Mouse (Mus musculus) kidney, postnatal 0 days (tissue): Measurements from ENCODE around the gene Ube2a. TPM values are rescaled to one million over a fixed set of nuclear protein-coding genes. Genes with fewer than 3 reads are reported as not detected.
A peak's percentile ranks its signal among the peaks of the same experiment; 100 is the strongest.
"Not testable (repeated sequence)": the region's sequence is repeated elsewhere in the genome, so short reads cannot be mapped to it uniquely, and the experiment has no call there.

Experiments used
- ATAC-seq: fragments of 200-750 bp; cut with Nextera tagmentation; replicated peaks from 2 replicates; pipeline ENCODE4 v1.8.0; 2017; ENCODE audit warnings: low read depth, moderate number of reproducible peaks, moderate TSS enrichment, moderate library complexity; ENCODE audit not compliant: low FRiP score
- DNase-seq: peaks from one replicate; pipeline ENCODE4 v3.0.0-alpha.2; 2016; ENCODE audit warnings: low spot score
- H3K27ac ChIP-seq: fragments of 300-500 bp; sonication (generic); 2 replicates; pipeline ENCODE4 v1.5.1; 2014; ENCODE audit warnings: mild to moderate bottlenecking
- H3K27me3 ChIP-seq: fragments of 300-500 bp; sonication (generic); 2 replicates; pipeline ENCODE4 v1.6.1; 2014; ENCODE audit warnings: low read length, mixed read lengths; ENCODE audit not compliant: insufficient read depth
- H3K36me3 ChIP-seq: fragments of 300-500 bp; sonication (generic); 2 replicates; pipeline ENCODE4 v1.6.1; 2014; ENCODE audit warnings: low read length, mixed read lengths; ENCODE audit not compliant: insufficient read depth
- H3K4me1 ChIP-seq: fragments of 300-500 bp; sonication (generic); replicated peaks from 2 replicates; pipeline ENCODE4 v1.6.1; 2014; ENCODE audit warnings: antibody characterized with exemption, low read length, mixed read lengths; ENCODE audit not compliant: insufficient read depth
- H3K4me2 ChIP-seq: fragments of 300-500 bp; sonication (generic); 2 replicates; pipeline ENCODE4 v1.6.1; 2014; ENCODE audit warnings: mild to moderate bottlenecking, low read length, moderate library complexity, mixed read lengths
- H3K4me3 ChIP-seq: fragments of 300-500 bp; sonication (generic); replicated peaks from 2 replicates; pipeline ENCODE4 v1.5.1; 2014; ENCODE audit warnings: low read depth, low read length
- H3K9ac ChIP-seq: fragments of 300-500 bp; sonication (generic); 2 replicates; pipeline ENCODE4 v1.6.1; 2014; ENCODE audit warnings: low read depth, low read length
- H3K9me3 ChIP-seq: fragments of 300-500 bp; sonication (generic); replicated peaks from 2 replicates; pipeline ENCODE4 v1.6.1; 2016; ENCODE audit warnings: low read length, inconsistent platforms, mixed read lengths
- CTCF ChIP-seq: IDR thresholded peaks from 2 replicates; pipeline ENCODE4 v1.5.1; 2016; ENCODE audit warnings: antibody characterized with exemption, low read depth, mild to moderate bottlenecking, moderate library complexity
- WGBS: fragments of 180-500 bp; shearing (Covaris S2); extraction: QIAGEN DNeasy Blood & Tissue Kit; methylation state at CpG from one replicate; pipeline ENCODE4 v1.1.7; 2014; 5-methylcytosine and 5-hydroxymethylcytosine counted together
- polyA plus RNA-seq: library from polyadenylated mRNA; unstranded; fragments of >200 nt; fragmentation: Nextera tagmentation; extraction: Ambion mirVana; gene quantifications from 2 replicates; pipeline ENCODE4 v1.2.1, GENCODE M21; 2015

Ube2a gene
- polyA plus RNA-seq, 1 experiment from 2014 or later = 157 TPM

DNA sequence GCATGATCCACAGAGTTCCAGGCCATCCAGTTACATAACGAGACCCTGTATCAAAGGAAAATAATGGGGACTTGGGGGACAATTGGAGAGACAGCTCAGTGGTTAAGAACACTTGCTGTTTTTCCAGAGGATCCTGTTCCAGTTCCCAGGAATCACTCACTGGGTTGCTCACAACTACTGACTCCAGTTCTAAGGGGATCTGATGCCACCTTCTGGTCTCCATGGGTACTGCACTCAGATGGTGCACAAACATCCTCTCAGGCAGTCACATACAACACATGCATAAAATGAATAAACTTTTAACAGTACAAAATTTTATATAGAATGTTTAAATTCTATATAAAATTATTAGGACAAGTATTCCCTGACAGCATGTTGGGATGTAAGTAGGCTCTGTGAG lies 11.0 kb downstream of the Ube2a start:
- Histone ChIP-seq H3K27ac (no peak overlapping the region), H3K27me3 (no peaks in the 10 kb centered on the region), H3K36me3 (0 out of 2 replicates have a peak, but pooled peaks cover 3% of the 10 kb centered on the region), H3K9me3 (no peaks in the 10 kb centered on the region), H3K9ac (no peak overlapping the region), H3K4me2 (no peak overlapping the region), H3K4me3 (no peak overlapping the region), H3K4me1 (no peaks in the 10 kb centered on the region)
- TF ChIP-seq CTCF = peak; percentile 44; the same call in 1 of the 2 replicates
- WGBS = 68% methylated on average over 1 of the region's 1 CpGs
- ATAC-seq (no peak), DNase-seq (no peak)

DNA sequence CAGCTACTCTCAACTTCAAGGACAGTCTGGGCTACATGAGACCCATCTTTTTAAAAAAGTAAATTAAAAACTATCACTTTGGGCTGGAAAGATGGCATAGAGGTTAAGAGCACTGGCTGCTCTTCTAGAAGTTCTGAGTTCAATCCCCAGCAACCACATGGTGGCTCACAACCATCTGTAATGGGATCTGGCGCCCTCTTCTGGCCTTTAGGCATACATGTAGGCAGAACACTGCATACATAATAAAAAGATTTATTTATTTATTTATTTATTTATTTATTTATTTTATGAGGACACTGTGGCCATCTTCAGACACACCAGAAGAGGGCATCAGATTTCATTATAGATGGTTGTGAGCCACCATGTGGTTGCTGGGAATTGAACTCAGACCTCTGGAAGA lies 25.2 kb downstream of the Ube2a start:
- not testable (repeated sequence) for H3K27ac ChIP-seq, H3K9me3 ChIP-seq, H3K4me1 ChIP-seq, H3K4me2 ChIP-seq, H3K27me3 ChIP-seq, H3K4me3 ChIP-seq, H3K36me3 ChIP-seq, H3K9ac ChIP-seq, ATAC-seq
- WGBS = 38% methylated on average over 1 of the region's 1 CpGs
- DNase-seq = peak; percentile 15
- peak; percentile 56 for TF ChIP-seq CTCF

DNA sequence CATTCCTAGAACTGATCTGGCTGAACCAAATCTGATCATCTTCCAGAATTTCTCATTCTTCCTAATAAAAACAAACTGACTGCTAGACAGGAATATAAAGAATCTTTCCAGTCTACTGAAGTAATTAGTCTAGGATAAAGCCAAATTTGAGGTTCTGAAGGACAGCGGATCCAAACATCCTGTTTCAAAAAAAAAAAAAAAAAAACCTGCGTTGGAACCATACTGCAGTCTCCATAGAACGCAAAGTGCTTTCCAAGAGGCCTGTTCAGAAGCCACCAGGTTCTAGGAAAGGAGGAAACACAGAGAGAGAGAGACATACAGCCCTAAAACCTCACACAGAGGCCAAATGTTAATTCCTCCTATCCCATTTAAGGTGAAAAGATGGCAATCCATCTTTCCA lies 28.0 kb downstream of the Ube2a start:
- no peak for TF ChIP-seq CTCF
- Histone ChIP-seq H3K9ac (0 out of 2 replicates have a peak overlapping the region, but pooled peaks have one; percentile 60), H3K4me2 (peak overlapping the region; percentile 74), H3K9me3 (no peaks in the 10 kb centered on the region), H3K36me3 (no peaks in the 10 kb centered on the region), H3K27me3 (no peaks in the 10 kb centered on the region), H3K4me1 (no peaks in the 10 kb centered on the region), H3K4me3 (no peak overlapping the region), H3K27ac (no peak overlapping the region)
- ATAC-seq (no peak), DNase-seq (no peak)
- 61% methylated on average over 3 of the region's 3 CpGs for WGBS

DNA sequence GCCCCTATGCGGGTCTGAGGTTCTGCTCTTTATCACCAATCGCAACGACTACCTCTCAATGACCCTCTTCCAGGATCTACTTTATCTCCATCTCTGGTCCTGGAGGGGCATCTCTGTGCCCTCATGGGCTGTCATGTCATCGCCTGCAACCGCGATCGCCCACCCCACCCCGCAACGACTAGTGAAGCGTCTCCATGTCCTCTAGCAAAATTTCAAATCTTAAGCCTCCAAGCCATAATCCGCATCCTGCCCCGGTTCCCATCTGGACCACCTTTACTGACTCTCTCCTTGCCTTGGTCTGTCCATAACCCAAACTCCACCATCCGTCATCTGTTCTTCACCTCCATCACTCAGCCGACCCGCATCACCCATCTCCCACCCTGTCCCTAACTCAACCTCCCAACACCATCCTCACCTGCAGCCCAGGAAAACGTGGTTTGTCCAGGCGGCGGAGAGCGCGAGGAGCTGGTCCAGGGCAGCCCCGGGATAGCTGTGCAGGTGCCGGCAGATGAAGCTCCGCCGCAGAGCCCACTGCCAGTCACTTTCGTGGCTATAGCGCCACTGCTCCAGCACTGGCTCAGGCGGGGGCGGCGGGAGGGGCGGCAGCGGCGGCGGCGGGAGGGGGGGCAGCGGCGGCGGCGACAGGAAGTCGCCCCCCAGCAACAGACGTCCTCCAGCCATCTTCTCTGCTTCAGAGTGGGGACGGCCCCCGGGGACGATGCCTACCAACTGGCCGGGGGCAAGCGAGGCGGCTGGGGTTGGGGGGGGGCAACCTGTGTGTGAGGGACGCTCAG lies 28.8 kb downstream of the Ube2a start, which contains the start of gene Nkrf:
TSS of gene Nkrf (minus strand) at position 579 of the 794 bp plus-strand sequence.
- peak within 1 kb of the TSS; percentile 45 for H3K4me3 ChIP-seq
- no peaks in the 10 kb centered on the region for H3K27me3 ChIP-seq
- WGBS = 24% methylated on average over 36 of the region's 47 CpGs
- H3K9me3 ChIP-seq = no peaks in the 10 kb centered on the region
- no peak for TF ChIP-seq CTCF
- H3K36me3 ChIP-seq = no peaks in the 10 kb centered on the region
- ATAC-seq (peak; percentile 59), DNase-seq (peak; percentile 9)
- no peaks in the 10 kb centered on the region for H3K4me1 ChIP-seq
- H3K4me2 ChIP-seq = peak within 1 kb of the TSS; percentile 74
- peak within 1 kb of the TSS; percentile 64; the same call in 1 of the 2 replicates for H3K27ac ChIP-seq
- peak within 1 kb of the TSS; percentile 60 for H3K9ac ChIP-seq

DNA sequence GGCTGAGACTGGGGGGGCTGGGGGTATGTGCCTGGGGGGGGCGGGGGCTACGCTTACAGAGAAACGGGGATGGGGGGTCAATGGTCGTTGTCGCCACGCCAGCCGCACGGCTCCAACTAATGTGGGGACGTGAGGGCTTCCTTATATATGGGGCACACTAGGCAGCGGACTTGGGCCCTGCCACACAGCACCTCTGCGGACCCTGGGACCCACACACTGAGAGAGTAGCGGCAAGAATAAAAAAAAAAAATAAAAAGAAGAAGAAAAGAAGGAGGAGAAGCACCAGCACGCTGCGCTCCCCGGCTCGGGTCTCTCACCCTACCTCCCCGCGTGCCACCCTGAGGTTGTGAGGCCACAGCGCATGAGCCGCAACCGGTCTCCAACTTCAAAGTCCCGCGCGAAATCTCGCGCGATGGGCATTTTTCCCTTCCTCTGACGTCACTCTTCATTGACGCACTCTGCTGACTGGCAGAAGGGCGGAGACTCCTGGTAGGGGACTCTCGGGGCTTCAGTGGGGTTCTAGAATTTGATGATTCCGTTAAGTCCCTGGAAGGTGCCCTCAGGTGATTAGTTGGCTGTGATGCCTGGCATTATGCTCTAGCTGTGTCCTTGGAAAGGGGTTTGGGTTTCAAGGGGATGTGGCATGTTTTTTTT lies 29.5 kb downstream of the Ube2a start:
- Histone ChIP-seq H3K4me1 (no peaks in the 10 kb centered on the region), H3K4me2 (peak overlapping the region; percentile 74), H3K9me3 (no peaks in the 10 kb centered on the region), H3K36me3 (no peaks in the 10 kb centered on the region), H3K27me3 (no peaks in the 10 kb centered on the region), H3K4me3 (peak overlapping the region; percentile 45), H3K27ac (peak overlapping the region; percentile 64; the same call in 1 of the 2 replicates), H3K9ac (peak overlapping the region; percentile 60)
- 25% methylated on average over 31 of the region's 32 CpGs for WGBS
- DNase-seq (peak; percentile 93), ATAC-seq (peak; percentile 91)
- no peak for TF ChIP-seq CTCF

DNA sequence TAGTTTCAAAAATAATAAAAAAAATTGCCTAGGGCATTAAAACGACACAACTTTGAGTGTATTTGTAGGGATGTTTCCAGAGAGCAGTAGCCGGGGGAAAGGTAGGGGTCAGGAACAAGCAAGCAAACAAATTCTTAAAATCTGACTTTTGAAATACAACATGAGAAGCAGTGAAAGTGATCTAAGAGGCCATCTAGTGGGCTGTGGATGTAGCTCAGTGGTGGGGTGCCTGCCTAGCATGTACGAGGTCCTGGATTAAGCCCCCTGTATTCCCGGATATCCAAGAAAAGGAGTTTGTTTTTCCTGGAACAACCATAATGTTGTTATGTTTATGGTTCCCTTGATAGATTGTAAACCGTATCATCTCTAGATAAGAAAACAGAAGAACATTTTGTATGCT lies 32.8 kb downstream of the Ube2a start:
- Histone ChIP-seq H3K27me3 (no peaks in the 10 kb centered on the region), H3K4me1 (no peaks in the 10 kb centered on the region), H3K9me3 (no peaks in the 10 kb centered on the region), H3K4me3 (no peak overlapping the region), H3K36me3 (no peaks in the 10 kb centered on the region), H3K27ac (no peak overlapping the region), H3K4me2 (no peak overlapping the region), H3K9ac (no peak overlapping the region)
- TF ChIP-seq CTCF = peak; percentile 53; the same call in 1 of the 2 replicates
- WGBS = 44% methylated on average over 5 of the region's 5 CpGs
- DNase-seq (peak; percentile 46), ATAC-seq (no peak)
